Mouse (Mus musculus): ENCODE measurements at regions not wholly inside any gene's neighbourhood (a gene's known extent, or its start where the extent isn't known, plus 50 kb on each side); places are given as distances from the start of the nearest gene placed in this dataset.

- H3K4me2 ChIP-seq (replicated peaks; ENCODE audit: low read depth, low read length, severe bottlenecking): no peak overlapping the region
- no peaks in the 10 kb centered on the region for H3K27me3 ChIP-seq (ENCODE audit: control insufficient read depth, insufficient read depth, low read length)
- H3K27ac ChIP-seq (replicated peaks; ENCODE audit: low read depth, low read length): no peak overlapping the region
- H3K4me3 ChIP-seq (replicated peaks; ENCODE audit: low read length): no peak overlapping the region
- no peaks in the 10 kb centered on the region for H3K9me3 ChIP-seq (ENCODE audit: control insufficient read depth, low read length)
- H3K4me1 ChIP-seq (ENCODE audit: control insufficient read depth, insufficient read depth, low read length): no peaks in the 10 kb centered on the region
- WGBS: 68% methylated on average over 4 of the region's 4 CpGs
- DNase-seq (ENCODE audit: low spot score) (no peak), ATAC-seq (ENCODE audit: low FRiP score, low read depth) (no peak)
- TF ChIP-seq POLR2A (IDR thresholded peaks at IDR 0.05; ENCODE audit: borderline replicate concordance, extremely low read depth, insufficient read depth, insufficient read length): no peak
- H3K9ac ChIP-seq (ENCODE audit: low read depth, low read length, severe bottlenecking): no peak overlapping the region
- no peaks in the 10 kb centered on the region for H3K36me3 ChIP-seq (ENCODE audit: control insufficient read depth, insufficient read depth, low read length)
Observed at GRCm38 (mm10) chr4:142888891-142889290, 323.9 kb downstream of the Prdm2 start.

- H3K27ac ChIP-seq (replicated peaks; ENCODE audit: low read depth, low read length): no peak overlapping the region
- H3K4me2 ChIP-seq (replicated peaks; ENCODE audit: low read depth, low read length, severe bottlenecking): no peak overlapping the region
- H3K4me3 ChIP-seq (replicated peaks; ENCODE audit: low read length): no peak overlapping the region
- no peak overlapping the region for H3K9ac ChIP-seq (ENCODE audit: low read depth, low read length, severe bottlenecking)
- no peak for TF ChIP-seq POLR2A (IDR thresholded peaks at IDR 0.05; ENCODE audit: borderline replicate concordance, extremely low read depth, insufficient read depth, insufficient read length)
- H3K4me1 ChIP-seq (ENCODE audit: control insufficient read depth, insufficient read depth, low read length): no peaks in the 10 kb centered on the region
- 45% methylated on average over 6 of the region's 6 CpGs for WGBS
- ATAC-seq (ENCODE audit: low FRiP score, low read depth): no peak
- no peaks in the 10 kb centered on the region for H3K27me3 ChIP-seq (ENCODE audit: control insufficient read depth, insufficient read depth, low read length)
- DNase-seq (ENCODE audit: low spot score): no peak
- no peaks in the 10 kb centered on the region for H3K36me3 ChIP-seq (ENCODE audit: control insufficient read depth, insufficient read depth, low read length)
- no peaks in the 10 kb centered on the region for H3K9me3 ChIP-seq (ENCODE audit: control insufficient read depth, low read length)
Observed at GRCm38 (mm10) chr4:142887876-142888275, 324.9 kb downstream of the Prdm2 start.

- H3K4me1 ChIP-seq (ENCODE audit: control insufficient read depth, insufficient read depth, low read length): no peaks in the 10 kb centered on the region
- no peak overlapping the region for H3K27ac ChIP-seq (replicated peaks; ENCODE audit: low read depth, low read length)
- no peaks in the 10 kb centered on the region for H3K9me3 ChIP-seq (ENCODE audit: control insufficient read depth, low read length)
- TF ChIP-seq POLR2A (IDR thresholded peaks at IDR 0.05; ENCODE audit: borderline replicate concordance, extremely low read depth, insufficient read depth, insufficient read length): no peak
- no peak overlapping the region for H3K4me3 ChIP-seq (replicated peaks; ENCODE audit: low read length)
- WGBS: 3% methylated on average over 2 of the region's 2 CpGs
- DNase-seq (ENCODE audit: low spot score): peak; percentile 88
- no peaks in the 10 kb centered on the region for H3K36me3 ChIP-seq (ENCODE audit: control insufficient read depth, insufficient read depth, low read length)
- no peak overlapping the region for H3K9ac ChIP-seq (ENCODE audit: low read depth, low read length, severe bottlenecking)
- H3K4me2 ChIP-seq (replicated peaks; ENCODE audit: low read depth, low read length, severe bottlenecking): no peak overlapping the region
- no peaks in the 10 kb centered on the region for H3K27me3 ChIP-seq (ENCODE audit: control insufficient read depth, insufficient read depth, low read length)
- ATAC-seq (ENCODE audit: low FRiP score, low read depth): peak; percentile 74
Observed at GRCm38 (mm10) chr4:142880323-142880759, 332.5 kb downstream of the Prdm2 start.

- H3K9me3 ChIP-seq (ENCODE audit: control insufficient read depth, low read length): no peaks in the 10 kb centered on the region
- no peak overlapping the region for H3K4me3 ChIP-seq (replicated peaks; ENCODE audit: low read length)
- H3K9ac ChIP-seq (ENCODE audit: low read depth, low read length, severe bottlenecking): no peak overlapping the region
- no peak overlapping the region for H3K27ac ChIP-seq (replicated peaks; ENCODE audit: low read depth, low read length)
- DNase-seq (ENCODE audit: low spot score) (no peak), ATAC-seq (ENCODE audit: low FRiP score, low read depth) (no peak)
- H3K27me3 ChIP-seq (ENCODE audit: control insufficient read depth, insufficient read depth, low read length): no peaks in the 10 kb centered on the region
- TF ChIP-seq POLR2A (IDR thresholded peaks at IDR 0.05; ENCODE audit: borderline replicate concordance, extremely low read depth, insufficient read depth, insufficient read length): no peak
- H3K4me2 ChIP-seq (replicated peaks; ENCODE audit: low read depth, low read length, severe bottlenecking): no peak overlapping the region
- no peaks in the 10 kb centered on the region for H3K36me3 ChIP-seq (ENCODE audit: control insufficient read depth, insufficient read depth, low read length)
- 80% methylated on average over 3 of the region's 3 CpGs for WGBS
- H3K4me1 ChIP-seq (ENCODE audit: control insufficient read depth, insufficient read depth, low read length): no peaks in the 10 kb centered on the region
Observed at GRCm38 (mm10) chr4:142876151-142876550, 336.6 kb downstream of the Prdm2 start.

GRCm38 (mm10) chr4:142875105-142875504 is 337.7 kb downstream of the Prdm2 start:
- no peaks in the 10 kb centered on the region for H3K4me1 ChIP-seq (ENCODE audit: control insufficient read depth, insufficient read depth, low read length)
- H3K36me3 ChIP-seq (ENCODE audit: control insufficient read depth, insufficient read depth, low read length): no peaks in the 10 kb centered on the region
- no peaks in the 10 kb centered on the region for H3K9me3 ChIP-seq (ENCODE audit: control insufficient read depth, low read length)
- no peak for ATAC-seq (ENCODE audit: low FRiP score, low read depth)
- H3K4me2 ChIP-seq (replicated peaks; ENCODE audit: low read depth, low read length, severe bottlenecking): no peak overlapping the region
- H3K9ac ChIP-seq (ENCODE audit: low read depth, low read length, severe bottlenecking): no peak overlapping the region
- H3K27me3 ChIP-seq (ENCODE audit: control insufficient read depth, insufficient read depth, low read length): no peaks in the 10 kb centered on the region
- no peak for DNase-seq (ENCODE audit: low spot score)
- TF ChIP-seq POLR2A (IDR thresholded peaks at IDR 0.05; ENCODE audit: borderline replicate concordance, extremely low read depth, insufficient read depth, insufficient read length): no peak
- H3K27ac ChIP-seq (replicated peaks; ENCODE audit: low read depth, low read length): no peak overlapping the region
- no peak overlapping the region for H3K4me3 ChIP-seq (replicated peaks; ENCODE audit: low read length)
- WGBS: 34% methylated on average over 5 of the region's 5 CpGs

- Histone ChIP-seq H3K4me3 (replicated peaks; ENCODE audit: low read length) (no peak overlapping the region), H3K9me3 (ENCODE audit: control insufficient read depth, low read length) (no peaks in the 10 kb centered on the region), H3K27me3 (ENCODE audit: control insufficient read depth, insufficient read depth, low read length) (no peaks in the 10 kb centered on the region), H3K4me1 (ENCODE audit: control insufficient read depth, insufficient read depth, low read length) (no peaks in the 10 kb centered on the region), H3K4me2 (replicated peaks; ENCODE audit: low read depth, low read length, severe bottlenecking) (no peak overlapping the region), H3K27ac (replicated peaks; ENCODE audit: low read depth, low read length) (no peak overlapping the region), H3K9ac (ENCODE audit: low read depth, low read length, severe bottlenecking) (no peak overlapping the region), H3K36me3 (ENCODE audit: control insufficient read depth, insufficient read depth, low read length) (no peaks in the 10 kb centered on the region)
- ATAC-seq (ENCODE audit: low FRiP score, low read depth): no peak
- TF ChIP-seq POLR2A (IDR thresholded peaks at IDR 0.05; ENCODE audit: borderline replicate concordance, extremely low read depth, insufficient read depth, insufficient read length): no peak
- 87% methylated on average over 7 of the region's 7 CpGs for WGBS
- DNase-seq (ENCODE audit: low spot score): no peak
Observed at GRCm38 (mm10) chr4:142866341-142866740, 346.5 kb downstream of the Prdm2 start.
